Mouse (Mus musculus) thymus, adult 2 months (tissue): Measurements from ENCODE around the gene Pcnp.

Source experiments
- CTCF ChIP-seq: fragments of 200-500 bp; IDR thresholded peaks from 2 replicates; pipeline ENCODE4 v1.5.1; 2012; ENCODE audit warnings: mild to moderate bottlenecking, control low read depth, low read length, moderate library complexity, borderline replicate concordance; ENCODE audit not compliant: control insufficient read depth, poor library complexity, insufficient read depth; ENCODE audit errors: extremely low read depth
- POLR2A ChIP-seq: fragments of 200-500 bp; IDR thresholded peaks from 2 replicates; pipeline ENCODE4 v1.6.1; 2012; ENCODE audit warnings: mild to moderate bottlenecking, low read length, control low read depth, moderate library complexity; ENCODE audit not compliant: control insufficient read depth, poor library complexity, insufficient read depth; ENCODE audit errors: extremely low read depth

DNA sequence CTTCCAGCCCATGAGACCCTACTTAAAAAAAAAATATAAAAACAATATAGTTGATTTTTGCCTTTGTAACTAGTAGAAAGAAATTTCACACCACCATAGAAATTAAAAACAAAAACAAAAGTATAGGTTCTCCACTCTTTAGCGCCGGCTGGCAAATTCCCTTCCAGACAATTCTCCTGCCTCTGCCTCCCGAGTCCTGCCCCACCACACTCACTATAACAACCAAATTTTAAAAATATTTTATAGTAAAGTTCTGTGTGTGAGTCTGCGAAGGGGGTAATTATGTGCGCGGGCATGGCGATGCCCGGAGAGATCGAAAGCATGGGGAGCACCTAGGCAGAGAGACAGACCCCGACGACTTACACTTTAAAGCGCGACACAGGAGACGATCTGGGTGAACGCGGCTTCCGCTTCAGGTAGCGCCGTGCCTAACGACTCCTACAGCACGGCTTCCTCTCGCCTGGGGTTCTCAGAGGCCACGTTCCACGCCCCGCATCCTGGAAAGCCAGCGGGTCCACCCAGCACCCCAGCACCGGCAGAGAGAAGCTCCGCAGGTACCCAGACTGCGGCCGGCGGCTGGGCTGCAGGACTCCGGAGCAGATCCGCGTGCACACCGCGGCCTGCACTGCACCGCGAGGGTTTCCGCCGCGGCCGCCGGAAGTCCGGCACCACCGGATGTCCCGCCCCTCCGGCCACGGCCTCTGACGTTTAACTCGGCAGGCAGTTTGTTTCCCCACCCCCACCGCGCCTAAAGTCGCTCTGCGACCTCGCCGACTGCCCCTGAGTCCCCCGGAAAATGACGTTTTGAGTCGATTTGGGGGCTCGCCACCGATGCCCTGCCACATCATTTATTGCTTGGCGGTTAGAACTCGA, 7.8 kb upstream of the Pcnp start, which contains the start of gene Trmt10c:
- TF ChIP-seq POLR2A = peak; percentile 63; the same call in 1 of the 2 replicates
- no peak; the same call in 1 of the 2 replicates for TF ChIP-seq CTCF
